Mouse (Mus musculus) heart, postnatal 0 days (tissue): Measurements from ENCODE around the gene Ube2ql1.

Experiments
- CTCF ChIP-seq: IDR thresholded peaks from 2 replicates; pipeline ENCODE4 v1.5.1; 2016; ENCODE audit warnings: antibody characterized with exemption, control low read depth, low read depth
- EP300 ChIP-seq: IDR thresholded peaks from 2 replicates; pipeline ENCODE4 v1.6.1; 2016; ENCODE audit warnings: antibody characterized with exemption, low read depth

GRCm38 (mm10) chr13:69739091-69739758 lies 464 bp downstream of the Ube2ql1 start:
- TF ChIP-seq CTCF = no peak
- no peak for TF ChIP-seq EP300
